Mouse (Mus musculus): ENCODE results near the gene Hmgb3. TPM values are rescaled to one million over a fixed set of nuclear protein-coding genes. Genes with fewer than 3 reads are reported as not detected.

Gene Hmgb3
- total RNA-seq (2023): 10 to 100 TPM in 1 of 2 experiments, 1 to 10 TPM in 1; 9.7 to 15.7 TPM

GRCm38 (mm10) chrX:71555415-71556114 is at the start of gene Hmgb3:
TSS of gene Hmgb3 (plus strand) at chrX:71555918.

Other genes with a start within 250 kb of the Hmgb3 start
- 10 to 100 TPM; 30.7 to 50.5 TPM for gene Mtmr1, start 191.2 kb upstream of the Hmgb3 start, total RNA-seq (2023)
- gene Cd99l2, start 63.1 kb upstream of the Hmgb3 start, total RNA-seq (2023): 1 to 10 TPM; 3.6 to 5.4 TPM
- not detected for gene Gpr50, start 107.7 kb downstream of the Hmgb3 start, total RNA-seq (2023)

All from B cell, adult 67 days (primary cell).